Mouse (Mus musculus) layer of hippocampus, adult 8-10 months (tissue): ENCODE results near the gene Abcc9. TPM values are rescaled to one million over a fixed set of nuclear protein-coding genes. Genes with fewer than 3 reads are reported as not detected.

ENCODE experiments used
- DNase-seq, 2 experiments: peaks; one replicate each; pipeline ENCODE4 v3.0.0; 2022; ENCODE audit warnings: low spot score in 2 of 2
- total RNA-seq, 4 experiments: library from RNA; stranded (reverse); gene quantifications; 2 replicates each; pipeline ENCODE4 v1.2.4; 2022

Gene Abcc9
- total RNA-seq, 4 experiments from 2014 or later: 3.2 to 4.2 (median 4.0) TPM

DNA sequence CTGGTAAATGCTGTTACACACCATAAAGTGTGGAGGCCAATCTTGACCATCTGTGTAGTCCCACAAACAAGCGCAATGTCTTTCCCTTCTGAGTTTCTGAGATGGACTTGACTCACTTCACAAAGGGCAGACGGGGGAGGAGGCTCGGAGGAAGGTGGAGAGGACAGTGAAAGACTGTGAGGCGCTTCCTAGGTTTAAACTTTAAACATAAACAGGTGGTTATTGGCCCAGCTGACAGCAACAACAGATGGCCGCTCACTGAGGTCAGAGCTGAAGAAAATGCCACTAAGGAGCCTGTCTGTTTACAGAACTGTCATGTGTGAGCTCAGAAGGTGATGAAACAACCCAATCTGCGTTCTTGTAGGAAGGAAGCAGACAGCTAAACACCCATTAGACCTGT is 78.8 kb downstream of the Abcc9 start:
- DNase-seq: no peak

DNA sequence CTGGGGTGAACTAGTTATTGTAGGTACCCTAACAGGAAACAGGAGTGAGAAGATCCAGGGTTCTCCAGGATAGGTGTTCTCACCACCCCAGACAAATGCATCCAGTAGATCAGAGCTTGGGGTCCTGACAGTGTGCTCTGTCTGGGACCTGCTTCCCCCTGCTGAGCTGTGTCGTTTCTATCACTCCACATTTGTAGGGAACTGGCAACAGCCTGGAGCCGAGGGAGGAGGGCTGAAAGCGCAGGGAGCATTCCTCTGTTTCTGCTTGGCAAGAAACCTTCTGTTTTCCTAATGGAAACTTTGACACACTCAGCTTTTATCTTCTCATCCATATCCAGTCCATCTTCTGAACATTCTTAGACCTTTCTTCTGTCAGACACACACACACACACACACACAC is 85.5 kb downstream of the Abcc9 start:
- no peak for DNase-seq

DNA sequence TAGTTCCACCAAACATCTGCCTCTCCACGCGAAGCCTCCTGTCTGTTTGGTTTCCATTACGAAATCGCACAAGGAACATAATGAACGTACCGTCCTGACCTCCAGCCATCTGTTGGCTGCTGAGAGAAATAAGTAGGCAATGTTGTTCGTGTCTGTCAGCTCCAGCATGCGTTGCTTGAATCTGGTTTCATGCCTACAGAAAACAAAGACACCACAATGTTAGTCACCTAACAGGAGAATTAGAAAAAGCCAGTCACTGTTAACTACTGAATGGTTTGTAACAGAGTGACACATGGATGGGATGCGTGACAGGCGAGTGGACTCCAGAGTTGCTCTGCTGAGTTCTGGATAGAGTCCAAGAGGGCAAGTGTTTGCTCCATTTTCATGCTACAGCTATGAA is 87.8 kb downstream of the Abcc9 start:
- DNase-seq: peak; percentile 33 to 58

DNA sequence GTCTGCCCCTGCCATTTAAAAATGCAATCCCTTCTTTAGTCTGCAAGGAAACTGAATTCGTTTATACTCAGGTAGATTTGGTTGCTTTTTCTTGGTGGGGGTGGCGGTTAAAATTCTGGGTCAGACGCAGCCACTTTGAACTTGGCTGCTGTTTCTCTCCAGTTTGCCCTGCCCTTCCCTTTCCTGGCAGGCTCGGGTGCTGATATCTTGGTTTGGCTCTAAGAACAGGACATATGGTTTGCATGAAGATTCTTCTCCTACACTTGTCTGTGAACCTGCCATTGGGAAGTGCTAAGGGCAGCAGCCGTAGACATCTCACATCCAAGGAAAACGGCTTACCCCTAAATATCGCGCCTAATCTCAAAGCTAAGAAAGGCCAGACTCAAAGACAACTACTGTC is 89.7 kb downstream of the Abcc9 start:
- no peak for DNase-seq

DNA sequence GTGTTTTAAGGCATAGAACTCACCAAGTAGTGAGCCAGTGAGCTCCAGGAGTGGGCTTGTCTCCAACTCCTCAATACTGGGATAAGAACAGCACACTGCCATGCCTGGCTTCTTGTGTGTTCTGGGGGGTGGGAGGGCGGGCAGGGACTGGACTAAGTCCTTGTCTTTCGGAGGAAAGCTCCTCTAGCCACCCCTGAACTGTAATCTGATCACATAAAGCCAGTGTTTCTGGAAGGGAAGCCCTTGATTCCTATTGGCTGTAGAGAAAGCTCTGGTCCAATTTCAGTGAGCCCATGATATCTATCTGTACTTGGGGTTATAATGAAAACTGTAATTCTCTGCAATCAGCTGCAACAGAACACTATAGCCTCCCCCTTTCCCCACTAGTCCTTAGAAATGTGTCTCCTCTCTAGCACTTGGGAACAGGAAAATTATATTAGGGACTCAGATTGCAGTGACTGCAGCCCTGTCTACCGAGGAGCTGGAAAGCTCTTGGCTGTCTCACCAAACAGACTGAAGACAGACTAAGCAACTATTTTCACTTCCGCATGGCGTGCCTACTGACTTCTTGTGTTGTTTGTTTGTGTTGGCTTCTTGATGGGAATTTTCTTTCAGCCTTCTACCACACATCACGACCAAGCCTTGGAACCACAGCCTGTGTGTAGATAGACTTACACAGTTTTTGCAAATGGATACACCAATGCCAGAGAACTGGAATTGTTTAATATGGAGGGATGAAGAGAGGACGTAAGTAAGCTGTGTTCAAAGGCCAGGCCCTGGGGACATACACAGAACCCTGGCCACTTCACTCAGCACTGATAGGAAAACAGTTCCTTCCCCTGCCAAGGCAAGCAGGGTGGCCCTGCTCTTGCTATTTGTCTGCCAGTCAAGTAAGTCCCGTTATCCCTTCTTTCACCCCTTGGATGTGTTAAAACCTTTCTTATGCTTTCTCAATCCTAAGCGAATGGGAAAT is 92.4 kb downstream of the Abcc9 start:
- DNase-seq: no peak

DNA sequence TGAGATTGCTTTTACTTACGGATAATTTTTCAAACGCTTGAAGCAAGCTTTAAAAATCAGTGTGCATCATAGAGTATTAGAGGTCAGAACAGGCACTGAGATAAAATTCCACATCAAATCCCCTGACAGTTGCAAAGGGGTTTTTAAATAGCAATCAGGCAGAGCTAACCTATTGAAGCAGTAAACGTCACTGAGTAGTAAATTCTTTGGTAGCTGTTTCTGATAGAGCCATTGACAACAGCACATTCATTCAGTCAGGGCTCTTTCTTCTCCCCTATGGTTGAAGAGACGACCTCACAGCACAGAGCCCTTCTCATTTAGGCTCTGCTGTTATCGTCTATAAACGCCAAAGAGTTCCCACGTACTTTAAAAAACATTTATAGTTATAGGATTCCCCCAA is 95.0 kb downstream of the Abcc9 start:
- DNase-seq: no peak

DNA sequence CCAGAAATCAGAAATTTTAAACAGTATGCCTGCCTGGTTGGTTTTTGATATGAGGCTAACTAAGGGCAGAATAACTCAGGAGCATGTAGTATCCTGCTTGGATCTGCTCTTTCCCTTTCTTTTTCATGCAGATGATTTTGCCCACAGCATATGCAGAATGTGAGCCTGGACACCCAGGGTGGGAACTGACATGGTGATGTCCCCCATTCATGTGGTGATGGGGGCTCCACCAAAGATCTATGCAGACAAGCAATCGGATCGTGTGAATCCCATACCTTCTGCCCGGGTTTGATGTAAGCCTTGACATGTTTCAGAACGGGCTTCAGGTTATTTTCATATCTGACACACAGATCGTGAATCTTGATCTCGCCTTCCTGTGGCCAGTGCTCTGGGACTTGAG is 99.3 kb downstream of the Abcc9 start:
- DNase-seq: no peak

DNA sequence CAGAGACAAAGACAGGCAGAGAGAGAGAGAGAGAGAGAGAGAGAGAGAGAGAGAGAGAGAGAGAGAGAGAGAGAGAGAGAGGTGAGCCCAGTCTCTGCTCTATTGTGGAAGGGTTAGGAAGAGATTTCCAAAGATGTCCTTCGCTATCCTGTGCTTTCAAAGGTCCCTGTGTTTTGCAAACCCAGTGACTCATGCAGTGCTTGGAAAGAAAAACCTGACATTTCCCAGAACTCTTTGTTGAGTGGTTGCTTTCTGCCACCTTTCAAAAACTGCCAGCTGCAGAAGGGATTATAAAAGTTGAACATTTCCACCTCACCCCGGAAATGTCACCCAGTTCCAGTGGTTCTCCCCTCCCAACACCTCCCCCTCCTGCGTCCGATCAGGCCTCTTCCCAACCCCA is 123.3 kb downstream of the Abcc9 start:
- DNase-seq: no peak

DNA sequence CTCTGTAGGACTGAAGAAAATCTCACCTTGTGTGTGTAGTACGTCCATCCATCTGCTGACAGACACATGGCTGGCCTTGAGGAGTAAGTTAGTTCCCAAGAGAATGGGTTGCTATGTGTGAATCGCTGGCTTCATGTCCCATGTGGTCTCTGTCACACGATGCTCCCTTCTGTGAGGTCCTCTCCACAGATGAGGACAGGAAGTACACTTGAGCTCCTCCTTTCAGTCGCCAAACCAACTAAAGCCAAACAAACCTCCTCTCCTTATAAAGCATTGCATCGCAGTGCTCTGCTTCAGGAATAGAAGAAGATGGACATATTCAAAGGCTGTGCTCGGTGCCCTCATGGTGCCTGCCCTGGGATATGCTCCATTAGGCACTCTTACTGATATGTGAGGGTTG is 124.3 kb downstream of the Abcc9 start:
- no peak for DNase-seq

DNA sequence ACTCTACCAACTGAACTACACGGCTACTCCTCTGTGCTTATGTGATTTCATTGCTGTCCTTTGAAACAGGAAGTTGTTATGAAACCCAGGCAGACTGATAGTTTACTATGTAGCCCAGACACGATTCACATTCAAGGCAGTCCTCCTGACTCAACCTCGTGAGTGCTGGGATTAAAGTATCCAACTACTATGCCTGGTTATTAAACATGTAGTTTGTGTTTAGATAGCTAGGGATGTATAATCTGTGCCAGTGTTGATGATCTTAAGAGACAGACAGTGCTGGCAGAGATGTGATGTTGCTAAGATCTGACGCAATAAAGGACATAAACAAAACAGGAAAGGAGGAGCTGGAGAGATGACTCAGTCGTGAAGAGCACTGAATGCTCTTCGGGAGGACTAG is 129.2 kb downstream of the Abcc9 start:
- no peak for DNase-seq

DNA sequence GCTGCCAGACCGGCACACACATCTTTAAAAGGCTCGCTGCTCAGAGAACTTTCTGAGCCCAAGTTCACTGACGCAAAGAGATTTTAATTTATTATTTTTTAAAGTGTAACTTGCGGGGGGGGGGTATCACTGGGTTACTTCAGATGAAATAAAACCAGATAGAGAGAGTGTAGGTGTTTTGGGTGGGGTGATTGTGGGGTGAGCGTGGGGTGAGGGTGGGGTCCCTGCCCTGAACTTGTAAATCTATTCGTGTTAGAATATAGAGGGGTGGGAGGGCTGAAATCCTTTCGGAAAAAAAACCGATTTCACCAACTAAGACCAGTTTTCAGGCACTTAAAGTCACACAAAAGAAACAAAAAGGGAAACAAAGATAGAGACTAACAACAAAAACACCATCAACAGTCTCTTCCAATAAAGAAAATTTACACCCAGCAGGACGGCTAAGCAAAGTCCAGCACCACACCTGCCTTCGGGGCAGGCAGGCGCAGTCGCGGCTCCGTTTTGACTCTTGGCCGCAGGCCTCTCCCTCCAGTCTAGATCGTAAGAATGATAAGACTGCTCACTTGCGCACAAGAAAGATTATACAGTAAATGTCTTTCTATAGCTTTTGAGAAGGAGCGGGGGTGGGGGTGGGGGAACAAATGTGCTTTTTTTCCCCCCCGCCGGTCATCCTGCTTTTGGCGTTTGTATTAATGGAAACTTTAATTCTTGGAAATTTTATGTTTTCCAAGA is 130.3 kb downstream of the Abcc9 start:
- no peak for DNase-seq

DNA sequence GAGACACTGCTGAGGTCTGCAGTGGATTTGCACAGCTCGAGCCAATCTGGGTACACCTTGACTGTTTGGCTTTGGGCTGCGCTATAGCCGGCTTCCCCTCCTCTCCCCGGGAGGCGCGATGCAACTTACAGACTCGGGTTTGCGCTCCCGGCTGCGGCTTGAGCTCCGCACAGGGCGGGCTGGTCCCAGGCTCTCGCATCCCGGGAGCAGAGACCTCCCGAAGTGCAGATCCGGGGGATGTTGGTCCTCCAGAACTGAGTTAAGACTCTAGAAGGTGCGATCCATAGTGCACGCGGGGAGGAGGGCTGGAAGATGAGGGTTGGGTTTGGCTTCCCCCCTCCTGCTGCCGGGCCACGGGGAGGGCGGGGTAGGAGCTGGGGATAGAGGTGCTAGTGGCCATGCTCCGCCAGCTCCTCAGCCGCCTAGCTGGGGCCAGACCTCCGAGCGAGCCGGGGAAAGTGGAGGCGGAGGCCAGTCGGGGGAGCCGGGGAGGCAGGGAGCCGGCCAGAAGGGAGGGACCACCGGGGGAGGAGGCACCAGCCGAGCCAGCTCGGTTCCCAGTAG is 131.0 kb downstream of the Abcc9 start, which contains the start of gene Kcnj8:
TSS of gene Kcnj8 (minus strand) at position 560 of the 564 bp plus-strand sequence.
- peak in 1 of 2 experiments; percentile 3 for DNase-seq

DNA sequence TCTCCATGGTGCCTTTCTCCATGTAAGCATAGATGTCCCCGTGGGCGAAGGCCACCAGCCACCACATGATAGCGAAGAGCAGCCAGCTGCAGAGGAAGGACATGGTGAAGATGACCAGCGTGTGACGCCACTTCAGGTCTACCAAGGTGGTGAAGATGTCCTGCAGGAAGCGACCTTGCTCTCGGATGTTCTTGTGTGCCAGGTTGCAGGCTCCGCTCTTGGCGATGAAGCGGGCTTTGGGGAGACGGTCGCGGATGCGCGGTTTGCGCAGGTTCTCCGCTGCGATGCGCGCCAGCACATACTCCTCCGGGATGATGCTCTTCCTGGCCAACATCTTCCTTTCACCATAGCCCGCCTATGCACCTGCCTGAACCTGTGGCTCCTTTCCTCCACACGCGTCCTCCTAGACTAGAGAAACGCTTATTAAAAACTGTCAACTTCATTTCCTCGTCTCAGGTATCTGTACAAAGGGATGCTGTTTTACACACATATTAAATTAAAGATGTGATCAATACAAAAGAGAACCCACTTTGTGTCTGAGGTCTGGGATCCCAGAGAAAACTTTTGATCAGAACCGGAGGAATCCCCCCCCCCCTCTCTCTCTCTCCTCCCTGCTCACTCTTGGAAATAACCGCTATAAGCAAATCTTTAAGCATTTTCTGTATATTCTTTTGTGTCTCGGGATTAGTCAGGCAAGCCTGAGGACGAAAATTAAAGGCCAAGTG is 131.9 kb downstream of the Abcc9 start:
- DNase-seq: no peak

DNA sequence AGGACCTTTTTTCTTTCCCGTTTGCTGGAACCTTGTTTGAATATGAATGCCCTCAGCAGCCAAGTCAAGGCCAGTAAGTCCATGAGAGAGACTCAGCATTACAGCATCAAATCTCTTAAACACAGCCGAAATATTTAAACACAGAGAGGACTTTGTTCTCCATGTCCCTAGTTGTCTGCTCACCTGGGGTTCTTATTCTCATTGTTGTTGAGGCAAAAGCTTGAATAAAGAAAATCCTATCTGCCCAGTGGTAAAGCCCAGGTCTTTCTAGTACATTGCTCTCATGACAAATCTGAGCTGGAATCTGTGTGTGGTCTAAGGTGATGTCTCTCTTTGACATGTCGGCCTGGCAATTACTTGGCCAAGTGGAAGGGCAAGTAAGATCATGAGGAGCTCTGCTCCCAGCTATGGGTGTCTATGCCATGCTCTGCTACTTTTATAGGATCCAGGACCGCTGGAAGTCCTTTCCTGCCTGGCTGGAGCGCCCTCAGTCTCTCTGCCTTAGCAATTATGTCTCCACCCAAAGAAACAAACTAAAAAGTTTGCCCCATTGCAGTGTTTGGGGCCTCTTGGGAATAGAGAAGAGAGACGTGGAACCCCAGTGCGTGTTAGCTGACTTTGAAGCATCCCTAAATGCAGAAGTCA is 133.3 kb downstream of the Abcc9 start:
- DNase-seq: no peak

DNA sequence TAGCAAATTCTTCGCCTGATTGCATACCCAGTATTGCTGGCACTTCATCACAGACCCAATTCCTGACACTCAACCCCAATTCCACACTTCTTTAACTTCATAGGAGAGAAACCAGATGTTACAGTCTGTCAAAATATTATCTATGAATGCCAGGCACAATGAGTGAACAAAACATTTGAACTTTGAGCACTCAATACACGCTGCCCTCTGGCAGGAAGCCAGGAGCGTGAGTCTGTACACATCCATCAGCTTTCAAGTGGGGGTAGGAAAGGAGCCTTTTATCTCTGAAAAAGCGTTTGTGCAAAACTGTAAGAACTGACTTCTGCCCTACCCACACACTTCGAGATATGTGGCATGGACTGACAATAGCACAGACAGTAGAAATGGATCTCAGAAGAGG is 134.7 kb downstream of the Abcc9 start:
- DNase-seq: no peak

DNA sequence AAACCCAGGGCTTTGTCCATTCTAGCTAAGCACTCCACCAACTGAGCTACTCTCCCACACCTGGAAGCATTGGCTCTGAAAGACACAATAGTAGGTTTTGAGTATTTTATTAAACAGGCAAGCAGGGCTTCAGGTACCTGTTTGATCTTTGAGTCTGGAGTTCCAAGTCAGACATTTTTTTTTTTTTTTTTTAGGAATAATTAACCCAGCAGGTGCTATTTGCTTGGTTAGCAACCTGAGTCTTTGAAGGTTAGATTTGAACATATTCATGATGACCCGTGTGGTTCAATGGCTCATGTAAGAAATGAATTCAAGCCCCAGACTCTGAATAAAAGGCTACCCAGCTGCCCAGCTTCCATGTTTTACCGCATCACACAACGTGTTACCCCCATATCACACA is 137.4 kb downstream of the Abcc9 start:
- no peak for DNase-seq

DNA sequence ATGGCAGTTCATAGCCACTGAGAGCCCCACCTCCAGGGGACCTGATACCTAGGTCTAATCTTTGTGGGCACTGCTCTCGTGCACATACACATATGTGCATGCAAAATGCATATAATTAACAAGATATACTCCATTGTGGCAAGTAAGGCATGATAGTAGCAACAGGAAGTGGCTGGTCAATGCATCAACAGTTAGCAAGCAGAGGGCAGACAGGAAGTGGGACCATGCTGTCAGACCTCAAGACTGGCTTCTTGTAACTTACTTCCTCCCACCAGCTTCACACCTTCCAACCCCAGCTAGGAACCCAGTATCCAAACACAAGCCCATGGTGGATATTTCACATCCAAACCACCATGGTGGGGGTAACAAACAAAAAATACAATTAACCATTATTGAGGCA is 141.0 kb downstream of the Abcc9 start:
- no peak for DNase-seq

DNA sequence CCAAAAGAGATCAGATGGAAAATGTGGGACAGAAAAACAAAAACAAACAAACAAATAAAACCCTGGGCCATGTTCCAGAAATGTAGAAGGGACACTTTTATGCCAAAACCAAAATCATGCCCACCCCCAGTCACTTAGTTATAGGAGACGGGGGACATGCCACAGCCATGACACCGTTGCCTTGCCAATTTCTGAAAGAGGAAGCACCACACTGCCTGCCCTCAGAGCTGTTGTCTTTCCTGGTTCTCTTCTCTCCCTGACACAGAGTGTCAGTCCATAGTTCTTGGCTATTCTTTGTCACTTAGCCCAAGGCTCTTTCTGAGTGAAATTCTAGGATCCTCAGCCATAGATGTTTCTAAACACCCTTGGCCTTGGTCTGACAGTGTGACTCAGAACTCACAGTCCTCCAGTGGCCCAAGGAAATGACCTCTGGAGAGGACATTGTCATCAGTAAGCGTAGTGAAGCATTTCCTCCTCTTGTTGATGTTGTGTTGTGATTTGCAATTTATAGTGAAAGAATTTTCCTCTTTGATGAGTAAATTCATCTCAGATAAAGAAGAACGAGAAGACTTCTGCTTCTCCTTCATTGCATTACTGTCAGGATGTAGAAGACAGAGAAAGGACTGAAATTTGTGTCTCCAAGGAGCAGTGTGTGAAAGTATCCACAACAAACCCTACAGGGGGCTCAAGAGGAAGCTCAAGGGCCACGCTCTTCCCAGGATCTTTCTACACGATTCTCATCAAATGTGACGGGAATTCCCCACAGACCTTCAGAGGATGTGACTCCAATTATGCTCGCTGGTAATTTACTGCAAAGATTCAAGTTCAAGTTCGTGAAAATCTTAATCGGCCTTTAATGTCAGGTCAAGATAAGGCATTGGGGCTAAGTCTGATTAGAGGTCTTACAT is 143.1 kb downstream of the Abcc9 start:
- DNase-seq: no peak

DNA sequence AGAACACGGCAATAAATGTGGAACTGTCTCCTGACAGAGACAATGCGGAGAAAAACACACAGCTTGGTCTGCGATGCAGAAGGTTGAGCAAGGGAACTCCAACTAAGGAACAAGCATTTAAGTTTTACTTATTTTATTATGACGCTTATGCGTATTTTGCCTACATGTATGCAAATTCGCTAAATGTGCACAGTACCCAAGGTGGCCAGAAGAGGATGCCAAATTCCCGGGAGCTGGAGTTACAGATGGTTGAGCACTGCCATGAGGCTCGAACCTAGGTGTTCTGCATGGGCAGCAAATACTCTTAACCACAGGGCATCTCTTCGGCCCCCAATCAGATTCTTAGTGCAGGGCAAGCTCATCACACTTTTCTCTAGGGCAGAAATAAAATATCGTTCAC is 144.0 kb downstream of the Abcc9 start:
- no peak for DNase-seq

DNA sequence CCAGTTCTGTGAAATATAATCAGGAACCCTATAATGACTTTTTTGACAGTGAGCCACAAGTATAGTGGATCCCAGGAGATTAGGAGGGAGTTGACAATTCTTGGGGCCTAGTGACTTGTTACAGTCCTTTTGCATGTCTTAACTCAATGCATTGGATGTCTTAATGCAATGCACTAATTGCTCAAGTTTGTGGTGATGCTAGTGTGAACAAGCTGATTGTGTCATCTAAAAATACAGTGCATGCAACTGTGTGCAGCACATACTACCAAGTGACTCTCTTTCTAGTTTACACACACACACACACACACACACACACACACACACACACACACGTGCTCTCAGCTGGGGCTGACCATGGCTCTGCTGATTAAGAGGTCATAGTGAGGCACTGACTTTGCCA is 146.1 kb downstream of the Abcc9 start:
- DNase-seq: no peak
